Mouse (Mus musculus) hindbrain, embryonic 11.5 days (tissue): ENCODE data around the gene Dock2. TPM values are rescaled to one million over a fixed set of nuclear protein-coding genes. Genes with fewer than 3 reads are reported as not detected.

Experiments
- ATAC-seq: fragments of 200-750 bp; cut with Nextera tagmentation; 2 replicates; pipeline ENCODE4 v1.8.0; 2017; ENCODE audit warnings: mild to moderate bottlenecking, moderate TSS enrichment, moderate library complexity; ENCODE audit not compliant: low FRiP score
- DNase-seq: peaks from one replicate; pipeline ENCODE4 v3.0.0-alpha.2; 2015; ENCODE audit warnings: low spot score
- H3K27ac ChIP-seq: fragments of 300-500 bp; sonication (generic); 2 replicates; pipeline ENCODE4 v1.5.1; 2014; ENCODE audit warnings: mild to moderate bottlenecking, low read depth, low read length
- H3K27me3 ChIP-seq: fragments of 300-500 bp; sonication (generic); 2 replicates; pipeline ENCODE4 v1.6.1; 2014; ENCODE audit warnings: mild to moderate bottlenecking, low read length, moderate library complexity, mixed read lengths; ENCODE audit not compliant: control insufficient read depth, insufficient read depth
- H3K36me3 ChIP-seq: fragments of 300-500 bp; sonication (generic); 2 replicates; pipeline ENCODE4 v1.6.1; 2014; ENCODE audit warnings: mild to moderate bottlenecking, low read length, moderate library complexity, mixed read lengths; ENCODE audit not compliant: control insufficient read depth, insufficient read depth
- H3K4me1 ChIP-seq: fragments of 300-500 bp; sonication (generic); replicated peaks from 2 replicates; pipeline ENCODE4 v1.6.1; 2014; ENCODE audit warnings: low read length, mixed read lengths; ENCODE audit not compliant: control insufficient read depth, insufficient read depth
- H3K4me2 ChIP-seq: fragments of 300-500 bp; sonication (generic); replicated peaks from 2 replicates; pipeline ENCODE4 v1.6.1; 2014; ENCODE audit warnings: mild to moderate bottlenecking, low read depth, low read length
- H3K4me3 ChIP-seq: fragments of 300-500 bp; sonication (generic); 2 replicates; pipeline ENCODE4 v1.5.1; 2014; ENCODE audit warnings: low read depth, low read length
- H3K9ac ChIP-seq: fragments of 300-500 bp; sonication (generic); 2 replicates; pipeline ENCODE4 v1.6.1; 2014; ENCODE audit warnings: low read depth, low read length
- H3K9me3 ChIP-seq: fragments of 300-500 bp; sonication (generic); 2 replicates; pipeline ENCODE4 v1.6.1; 2016; ENCODE audit warnings: low read length; ENCODE audit not compliant: control insufficient read depth
- WGBS: fragments of 180-500 bp; shearing (Covaris S2); extraction: QIAGEN DNeasy Blood & Tissue Kit; methylation state at CpG from one replicate; pipeline ENCODE4 v1.1.7; 2014; 5-methylcytosine and 5-hydroxymethylcytosine counted together
- polyA plus RNA-seq: library from polyadenylated mRNA; unstranded; fragments of >200 nt; fragmentation: Nextera tagmentation; extraction: Ambion mirVana; gene quantifications from 2 replicates; pipeline ENCODE4 v1.2.1, GENCODE M21; 2014

The Dock2 gene
- polyA plus RNA-seq, 1 experiment from 2014 or later: 0.77 TPM

DNA sequence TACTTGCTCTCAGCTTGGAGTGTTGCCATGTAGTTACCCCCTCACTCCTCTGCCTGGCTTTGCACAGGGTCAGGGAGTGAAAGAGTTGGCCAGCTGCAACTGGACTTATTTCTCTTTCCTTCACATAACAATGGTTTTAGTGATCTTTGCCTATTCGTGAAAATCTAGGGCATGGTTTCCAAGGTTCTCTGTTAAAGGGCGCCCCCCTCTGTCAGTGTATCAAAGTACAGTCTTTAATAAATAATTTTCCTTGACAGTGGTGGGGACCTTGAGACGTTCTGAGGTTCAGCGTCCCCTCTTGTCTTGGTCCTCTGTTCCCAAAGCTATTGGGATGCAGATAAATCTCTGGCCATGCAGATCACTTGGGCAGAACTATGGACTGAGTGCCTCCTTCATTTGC, 12.4 kb upstream of the Dock2 start:
- peak; percentile 25 for DNase-seq
- Histone ChIP-seq H3K4me1 (no peaks in the 10 kb centered on the region), H3K9me3 (no peaks in the 10 kb centered on the region), H3K9ac (no peak overlapping the region), H3K27ac (no peak overlapping the region), H3K4me3 (no peak overlapping the region), H3K27me3 (no peaks in the 10 kb centered on the region), H3K4me2 (no peak overlapping the region), H3K36me3 (no peaks in the 10 kb centered on the region)
- WGBS: 28% methylated on average over 4 of the region's 4 CpGs
- no peak for ATAC-seq

DNA sequence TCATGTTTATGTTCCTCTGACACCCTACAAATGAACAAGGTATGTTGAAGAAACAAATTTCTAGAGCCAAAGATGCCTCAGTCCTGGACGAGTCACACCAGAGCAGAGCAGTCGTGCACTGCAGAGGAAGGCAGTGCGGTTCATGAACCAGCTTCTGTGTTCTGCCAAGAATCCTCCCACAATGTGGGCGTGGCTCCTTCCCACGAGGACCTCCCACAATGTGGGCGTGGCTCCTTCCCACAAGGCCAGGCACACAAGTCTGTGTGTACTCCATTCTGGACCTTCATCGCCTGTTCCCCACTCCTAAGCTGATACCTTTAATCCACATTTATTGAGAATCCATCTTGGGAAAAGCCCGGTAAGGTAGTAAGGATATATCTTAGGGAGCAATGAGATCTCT, 8.2 kb upstream of the Dock2 start:
- 71% methylated on average over 8 of the region's 8 CpGs for whole genome bisulfite sequencing

DNA sequence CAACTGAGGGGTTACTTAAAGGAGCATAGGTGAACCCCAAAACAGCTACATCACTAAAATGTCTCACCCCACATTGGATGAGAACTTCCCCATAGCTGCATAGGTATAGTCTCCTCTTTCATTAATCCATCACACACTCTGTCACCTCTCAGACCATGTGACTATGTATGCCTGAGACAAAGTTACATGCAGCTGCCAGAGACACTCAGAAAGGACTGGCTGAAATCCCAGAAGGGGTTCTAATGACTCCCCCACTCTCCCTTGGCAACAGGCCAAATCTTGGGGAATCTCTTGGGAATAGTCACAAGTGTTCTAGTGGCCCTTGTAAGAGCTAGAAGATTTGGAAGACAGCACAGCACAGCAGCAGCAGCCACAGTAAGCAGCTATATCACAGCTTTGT, 1.2 kb upstream of the Dock2 start:
- no peaks in the 10 kb centered on the region for H3K4me1 ChIP-seq
- no peak overlapping the region for H3K27ac ChIP-seq
- ATAC-seq: no peak
- no peak overlapping the region for H3K9ac ChIP-seq
- H3K9me3 ChIP-seq: no peaks in the 10 kb centered on the region
- no peak for DNase-seq
- no peaks in the 10 kb centered on the region for H3K27me3 ChIP-seq
- H3K36me3 ChIP-seq: no peaks in the 10 kb centered on the region
- no peak overlapping the region for H3K4me3 ChIP-seq
- H3K4me2 ChIP-seq: no peak overlapping the region

More for the DNA sequence above, 8.2 kb upstream of the Dock2 start:
- ATAC-seq: no peak
- Histone ChIP-seq H3K4me2 (no peak overlapping the region), H3K27me3 (no peaks in the 10 kb centered on the region), H3K4me1 (no peaks in the 10 kb centered on the region), H3K9me3 (no peaks in the 10 kb centered on the region), H3K27ac (no peak overlapping the region), H3K36me3 (no peaks in the 10 kb centered on the region), H3K9ac (no peak overlapping the region), H3K4me3 (no peak overlapping the region)
- DNase-seq: no peak

DNA sequence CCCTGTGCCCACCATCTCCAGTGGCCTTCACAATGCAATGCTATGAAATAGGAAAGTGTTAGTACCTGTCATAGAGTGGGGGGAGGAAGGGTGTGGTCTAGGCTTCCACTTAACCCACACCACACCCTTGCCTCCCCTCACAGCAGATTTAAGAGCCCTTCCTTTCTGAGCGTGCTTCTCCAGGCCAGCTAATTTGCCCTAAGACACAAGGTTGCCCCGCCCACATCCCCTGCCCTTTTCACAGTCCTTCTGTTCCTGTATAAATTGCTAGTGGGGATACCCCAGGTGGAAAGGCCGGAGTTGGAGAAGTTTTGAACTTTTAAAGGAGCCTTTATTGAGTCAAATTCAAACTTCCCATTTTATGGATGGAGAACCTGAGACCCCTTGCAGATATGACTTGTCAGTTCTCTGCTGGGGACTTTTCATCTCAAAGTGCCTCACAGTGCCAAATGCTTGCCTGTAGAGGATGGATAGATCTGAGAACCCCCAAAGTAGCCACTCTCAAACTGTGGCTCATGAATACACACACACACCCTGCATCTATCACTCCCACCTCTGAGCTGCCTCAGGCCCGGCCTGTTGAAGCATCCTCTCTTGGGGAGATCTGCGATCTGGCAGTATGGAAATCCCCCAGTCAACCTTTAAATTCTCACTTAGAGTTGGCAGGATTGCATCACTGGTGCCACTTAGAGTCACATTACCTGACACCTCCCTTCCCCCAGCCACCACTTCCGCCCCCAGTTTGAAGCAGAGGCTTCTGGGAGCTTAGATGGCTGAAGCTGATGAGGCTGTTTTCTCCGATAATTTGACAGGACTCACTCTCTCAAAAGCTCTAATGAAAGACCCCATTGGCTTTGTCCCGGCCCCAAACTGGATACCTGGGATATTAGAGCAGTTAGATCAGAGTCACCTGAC, 919 bp downstream of the Dock2 start:
- DNase-seq: no peak
- no peaks in the 10 kb centered on the region for H3K36me3 ChIP-seq
- WGBS: 82% methylated on average over 8 of the region's 8 CpGs

DNA sequence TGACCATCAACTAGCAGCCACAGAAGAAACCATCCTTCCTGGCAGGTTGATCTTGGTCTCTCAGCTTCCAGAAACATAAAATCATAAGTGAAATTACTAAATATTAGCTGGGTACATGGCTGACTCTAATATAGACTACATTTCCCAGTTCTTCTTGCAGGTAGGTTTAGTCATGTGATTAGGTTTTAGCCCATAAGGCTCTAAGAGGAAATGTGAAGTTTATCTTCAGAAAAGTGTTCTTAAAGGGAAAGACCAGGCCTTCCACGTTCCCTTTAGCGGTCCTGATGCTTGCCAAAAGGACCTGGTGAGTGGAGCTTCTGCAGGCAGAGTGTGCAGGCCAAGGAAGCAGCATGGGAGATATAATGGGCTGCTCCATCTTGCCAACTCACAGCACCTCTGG, 2.9 kb downstream of the Dock2 start:
- H3K36me3 ChIP-seq: no peaks in the 10 kb centered on the region
- DNase-seq (no peak), ATAC-seq (no peak)
- H3K9ac ChIP-seq: no peak overlapping the region
- WGBS: 88% methylated on average over 2 of the region's 2 CpGs
- no peaks in the 10 kb centered on the region for H3K27me3 ChIP-seq
- H3K4me3 ChIP-seq: no peak overlapping the region
- H3K4me2 ChIP-seq: no peak overlapping the region
- H3K9me3 ChIP-seq: no peaks in the 10 kb centered on the region
- H3K27ac ChIP-seq: no peak overlapping the region
- H3K4me1 ChIP-seq: no peaks in the 10 kb centered on the region

More for the DNA sequence above, 919 bp downstream of the Dock2 start:
- no peak overlapping the region for H3K9ac ChIP-seq
- H3K4me1 ChIP-seq: no peaks in the 10 kb centered on the region
- H3K9me3 ChIP-seq: no peaks in the 10 kb centered on the region
- ATAC-seq: no peak
- H3K27me3 ChIP-seq: no peaks in the 10 kb centered on the region
- H3K4me2 ChIP-seq: no peak overlapping the region
- no peak overlapping the region for H3K4me3 ChIP-seq
- H3K27ac ChIP-seq: no peak overlapping the region

DNA sequence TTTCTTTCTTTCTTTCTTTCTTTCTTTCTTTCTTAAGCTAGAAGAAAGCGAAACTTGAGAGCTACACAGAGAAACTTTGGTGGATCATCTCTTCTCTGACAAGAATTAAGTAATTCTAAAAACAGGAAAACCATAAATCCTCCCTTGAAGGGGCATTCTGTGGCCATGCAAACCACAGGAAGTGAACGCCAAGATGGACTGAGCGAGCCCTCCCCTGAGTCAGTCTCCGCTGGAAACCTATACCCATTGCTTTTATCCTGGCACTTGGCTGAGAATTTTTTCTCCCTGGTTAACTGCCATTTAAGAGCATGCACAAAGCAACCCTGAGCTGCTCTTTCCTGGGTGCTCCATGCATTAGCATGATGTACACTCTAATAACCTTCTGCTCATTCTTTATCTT, 3.7 kb downstream of the Dock2 start:
- DNase-seq (no peak), ATAC-seq (no peak)
- H3K36me3 ChIP-seq: no peaks in the 10 kb centered on the region
- H3K27ac ChIP-seq: no peak overlapping the region
- no peaks in the 10 kb centered on the region for H3K4me1 ChIP-seq
- H3K27me3 ChIP-seq: no peaks in the 10 kb centered on the region
- WGBS: 85% methylated on average over 4 of the region's 4 CpGs
- no peaks in the 10 kb centered on the region for H3K9me3 ChIP-seq
- no peak overlapping the region for H3K4me2 ChIP-seq
- no peak overlapping the region for H3K4me3 ChIP-seq
- no peak overlapping the region for H3K9ac ChIP-seq

DNA sequence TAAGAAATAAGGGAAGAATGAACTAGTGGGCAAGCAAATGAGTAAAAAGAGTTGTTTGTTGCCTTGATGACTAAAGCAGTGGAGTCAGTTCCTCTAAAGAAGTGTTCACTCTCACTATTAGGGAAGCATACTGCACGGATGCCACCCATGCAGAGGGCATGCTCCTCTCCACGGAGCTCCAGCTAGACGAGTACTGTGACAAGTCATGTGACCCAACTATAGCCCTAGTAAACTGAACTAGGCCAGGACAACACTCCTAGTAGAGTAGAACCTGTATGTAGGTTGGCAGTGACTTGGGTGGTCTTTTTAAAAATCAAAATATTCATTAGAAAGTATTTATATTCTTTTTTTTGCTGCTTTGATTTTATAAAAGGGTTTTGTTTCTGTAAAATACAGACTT, 5.3 kb downstream of the Dock2 start:
- no peaks in the 10 kb centered on the region for H3K4me1 ChIP-seq
- H3K36me3 ChIP-seq: no peaks in the 10 kb centered on the region
- H3K4me2 ChIP-seq: no peak overlapping the region
- no peak overlapping the region for H3K27ac ChIP-seq
- H3K9ac ChIP-seq: no peak overlapping the region
- H3K27me3 ChIP-seq: no peaks in the 10 kb centered on the region
- ATAC-seq: no peak
- 86% methylated on average over 3 of the region's 3 CpGs for WGBS
- H3K9me3 ChIP-seq: no peaks in the 10 kb centered on the region
- H3K4me3 ChIP-seq: no peak overlapping the region
- DNase-seq: no peak

DNA sequence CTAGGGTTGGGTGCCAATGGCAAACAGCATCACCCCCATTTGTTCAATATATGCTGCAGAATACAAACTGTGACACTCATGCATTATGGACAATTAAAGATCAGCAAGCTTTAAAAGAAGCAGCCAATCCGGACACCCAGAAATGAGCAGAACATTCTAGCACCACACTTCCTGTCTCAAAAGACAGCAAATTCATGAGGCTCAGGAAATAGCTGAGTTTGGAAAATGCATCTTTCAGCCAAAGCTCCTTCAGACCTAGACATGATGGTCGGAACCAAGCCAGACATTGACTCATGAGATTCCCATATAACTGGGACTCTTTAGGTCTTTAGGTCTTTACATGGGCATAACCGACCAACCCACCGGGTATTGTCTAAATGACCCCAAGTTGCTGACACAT, 6.2 kb downstream of the Dock2 start:
- Histone ChIP-seq H3K27ac (no peak overlapping the region), H3K36me3 (no peaks in the 10 kb centered on the region), H3K27me3 (no peaks in the 10 kb centered on the region), H3K4me1 (no peaks in the 10 kb centered on the region), H3K4me2 (no peak overlapping the region), H3K4me3 (no peak overlapping the region), H3K9ac (no peak overlapping the region), H3K9me3 (no peaks in the 10 kb centered on the region)
- DNase-seq: no peak
- WGBS: 89% methylated on average over 4 of the region's 4 CpGs
- no peak for ATAC-seq

DNA sequence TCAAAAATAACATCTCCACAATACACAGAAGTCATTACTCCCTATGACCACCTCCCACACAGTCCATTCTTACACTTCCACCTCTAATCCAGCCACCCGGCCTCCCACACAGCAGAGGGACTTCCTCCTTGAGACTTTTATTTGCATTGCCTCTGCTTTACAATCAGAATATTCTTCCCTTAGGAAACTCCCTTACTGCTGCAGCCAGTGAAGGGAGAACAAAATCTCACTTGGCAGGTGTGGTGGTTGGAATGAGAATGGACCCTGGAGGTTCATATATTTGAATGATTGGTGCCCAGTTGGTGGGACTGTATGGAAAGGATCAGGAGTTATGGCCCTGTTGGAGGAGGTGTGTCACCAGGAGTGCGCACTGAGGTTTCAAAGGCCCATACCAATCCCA, 7.6 kb downstream of the Dock2 start:
- Histone ChIP-seq H3K9me3 (no peaks in the 10 kb centered on the region), H3K9ac (no peak overlapping the region), H3K27ac (no peak overlapping the region), H3K27me3 (no peaks in the 10 kb centered on the region), H3K36me3 (no peaks in the 10 kb centered on the region), H3K4me2 (no peak overlapping the region), H3K4me3 (no peak overlapping the region), H3K4me1 (no peaks in the 10 kb centered on the region)
- 75% methylated on average over 2 of the region's 2 CpGs for WGBS
- ATAC-seq: no peak
- no peak for DNase-seq
